Mouse (Mus musculus) liver, embryonic 14.5 days (tissue): ENCODE results near the gene Il1rn. TPM values are rescaled to one million over a fixed set of nuclear protein-coding genes. Genes with fewer than 3 reads are reported as not detected.

Experiments used
- ATAC-seq: fragments of 200-750 bp; cut with Nextera tagmentation; 2 replicates; pipeline ENCODE4 v1.8.0; 2017; ENCODE audit warnings: moderate number of reproducible peaks, mild to moderate bottlenecking, moderate library complexity; ENCODE audit not compliant: insufficient read depth
- DNase-seq, 3 experiments: peaks; one replicate each; pipeline ENCODE4 v3.0.0-alpha.2; 2012 to 2013; ENCODE audit warnings: low read depth in 3 of 3, low spot score in 3 of 3
- H3K27ac ChIP-seq: fragments of 300-500 bp; sonication (generic); 2 replicates; pipeline ENCODE4 v1.5.1; 2014; ENCODE audit warnings: moderate library complexity, mild to moderate bottlenecking, control low read depth, inconsistent platforms
- H3K27me3 ChIP-seq: fragments of 300-500 bp; sonication (generic); 2 replicates; pipeline ENCODE4 v1.6.1; 2014; ENCODE audit warnings: mild to moderate bottlenecking, low read length, moderate library complexity; ENCODE audit not compliant: control insufficient read depth, insufficient read depth
- H3K36me3 ChIP-seq: fragments of 300-500 bp; sonication (generic); replicated peaks from 2 replicates; pipeline ENCODE4 v1.6.1; 2014; ENCODE audit warnings: low read depth; ENCODE audit not compliant: control insufficient read depth, insufficient read depth
- H3K4me1 ChIP-seq, 2 experiments: fragments of 200-500 bp in 1 of 2; fragments of 300-500 bp in 1 of 2; sonication (generic) in 1 of 2; replicated peaks; 2 replicates each; pipeline ENCODE4 v1.6.1; 2012 to 2014; ENCODE audit warnings: antibody characterized with exemption in 1 of 2, inconsistent platforms in 1 of 2, low read length in 1 of 2; ENCODE audit not compliant: control insufficient read depth in 2 of 2, insufficient read depth in 2 of 2
- H3K4me2 ChIP-seq: fragments of 300-500 bp; sonication (generic); 2 replicates; pipeline ENCODE4 v1.6.1; 2014; ENCODE audit warnings: low read depth, mild to moderate bottlenecking, control low read depth, moderate library complexity
- H3K4me3 ChIP-seq, 2 experiments: fragments of 200-500 bp in 1 of 2; fragments of 300-500 bp in 1 of 2; sonication (generic) in 1 of 2; 2 replicates each; pipeline ENCODE4 v1.5.1; 2012 to 2014; ENCODE audit warnings: low read depth in 2 of 2, low read length in 2 of 2, mild to moderate bottlenecking in 2 of 2, control low read depth in 1 of 2, inconsistent platforms in 1 of 2, moderate library complexity in 1 of 2; ENCODE audit not compliant: insufficient read depth in 1 of 2
- H3K9ac ChIP-seq: fragments of 300-500 bp; sonication (generic); replicated peaks from 2 replicates; pipeline ENCODE4 v1.6.1; 2014; ENCODE audit warnings: mild to moderate bottlenecking, control low read depth, moderate library complexity
- H3K9me3 ChIP-seq: fragments of 300-500 bp; sonication (generic); 2 replicates; pipeline ENCODE4 v1.6.1; 2016; ENCODE audit warnings: low read length, mixed read lengths; ENCODE audit not compliant: control insufficient read depth
- CTCF ChIP-seq: IDR thresholded peaks from 2 replicates; pipeline ENCODE4 v1.5.1; 2016; ENCODE audit warnings: antibody characterized with exemption, low read depth, control low read depth
- EP300 ChIP-seq: IDR thresholded peaks from 2 replicates; pipeline ENCODE4 v1.6.1; 2016; ENCODE audit warnings: antibody characterized with exemption, low read depth
- WGBS: fragments of 180-500 bp; shearing (Covaris S2); extraction: QIAGEN DNeasy Blood & Tissue Kit; methylation state at CpG from one replicate; pipeline ENCODE4 v1.1.7; 2014; ENCODE audit not compliant: insufficient replicate concordance; 5-methylcytosine and 5-hydroxymethylcytosine counted together
- polyA plus RNA-seq, 2 experiments: library from polyadenylated mRNA; depleted of rRNA in 1 of 2; stranded (reverse) in 1 of 2; unstranded in 1 of 2; fragments of >200 nt; fragmentation: Nextera tagmentation in 1 of 2; extraction: Ambion mirVana in 1 of 2; gene quantifications; 2 replicates each; pipeline versions ENCODE4 v1.2.1 to v1.2.3; 2012 to 2014

The Il1rn gene
- polyA plus RNA-seq, 2 experiments: 4.8 to 6.4 TPM

DNA sequence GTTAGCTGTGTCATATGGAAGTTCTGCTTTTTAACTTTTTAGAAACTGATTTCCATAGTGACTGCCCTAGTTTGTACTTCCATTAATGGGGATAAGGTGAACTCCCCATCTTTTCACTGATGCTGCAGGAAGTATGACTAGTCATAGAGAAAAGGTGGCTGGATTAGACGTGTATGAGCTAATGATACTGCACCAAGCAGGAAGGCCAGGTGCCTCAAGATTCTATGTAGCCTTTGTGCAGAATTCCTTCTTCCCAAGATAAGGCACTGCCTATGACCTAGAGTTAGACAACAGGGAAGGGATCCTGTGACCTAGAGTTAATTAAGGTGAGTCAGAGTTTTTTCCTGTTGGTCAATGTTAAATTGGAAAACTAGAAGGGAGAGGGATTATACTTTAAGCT, 19.7 kb upstream of the Il1rn start:
- DNase-seq (no peak), ATAC-seq (no peak)
- Histone ChIP-seq H3K9ac (no peak overlapping the region), H3K9me3 (no peaks in the 10 kb centered on the region), H3K36me3 (no peaks in the 10 kb centered on the region), H3K4me2 (no peak overlapping the region), H3K27ac (no peak overlapping the region), H3K4me1 (no peaks in the 10 kb centered on the region; a peak in 1 of 4 replicates), H3K4me3 (no peak overlapping the region), H3K27me3 (no peaks in the 10 kb centered on the region)
- TF ChIP-seq EP300 (no peak), CTCF (no peak)
- WGBS: 37% methylated on average over 1 of the region's 1 CpGs

DNA sequence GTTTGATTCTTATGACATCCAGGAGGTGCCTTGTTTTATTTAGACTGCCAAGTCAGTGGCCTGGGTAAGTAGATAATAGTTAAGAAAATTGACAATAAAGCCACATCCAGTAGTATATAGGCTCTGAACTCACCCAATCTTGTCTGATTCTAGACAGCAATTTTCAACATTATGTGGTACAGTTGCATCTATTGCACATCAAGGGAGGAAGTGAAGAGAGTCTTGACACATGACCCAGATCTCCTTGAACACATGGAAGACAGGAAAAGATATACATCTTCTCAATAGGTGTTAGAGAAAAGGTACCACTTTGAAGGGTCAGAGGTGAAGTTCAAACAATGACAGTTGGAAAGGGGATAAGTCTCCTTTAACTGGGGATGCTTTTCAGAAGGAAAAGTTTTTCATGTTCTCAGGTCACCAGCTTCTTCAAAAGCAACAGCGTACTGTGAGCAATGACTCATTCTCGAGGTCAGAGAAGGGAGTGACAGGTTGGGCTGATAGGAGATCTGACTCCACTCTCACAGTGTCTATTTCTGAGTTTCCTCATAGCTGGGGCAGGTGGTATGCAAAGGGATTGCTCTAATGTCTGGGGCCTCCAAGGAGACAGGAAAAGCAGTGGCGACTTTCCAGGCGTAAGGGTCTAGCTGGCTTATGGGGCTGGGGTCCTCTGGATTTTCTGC, 18.6 kb upstream of the Il1rn start:
- TF ChIP-seq CTCF: no peak
- no peak for TF ChIP-seq EP300
- Histone ChIP-seq H3K27ac (no peak overlapping the region), H3K4me1 (no peaks in the 10 kb centered on the region), H3K27me3 (no peaks in the 10 kb centered on the region), H3K36me3 (no peaks in the 10 kb centered on the region), H3K4me2 (no peak overlapping the region), H3K4me3 (no peak overlapping the region), H3K9ac (no peak overlapping the region), H3K9me3 (no peaks in the 10 kb centered on the region)
- DNase-seq: peak in 1 of 3 experiments; percentile 7
- 34% methylated on average over 4 of the region's 4 CpGs for WGBS
- no peak for ATAC-seq

DNA sequence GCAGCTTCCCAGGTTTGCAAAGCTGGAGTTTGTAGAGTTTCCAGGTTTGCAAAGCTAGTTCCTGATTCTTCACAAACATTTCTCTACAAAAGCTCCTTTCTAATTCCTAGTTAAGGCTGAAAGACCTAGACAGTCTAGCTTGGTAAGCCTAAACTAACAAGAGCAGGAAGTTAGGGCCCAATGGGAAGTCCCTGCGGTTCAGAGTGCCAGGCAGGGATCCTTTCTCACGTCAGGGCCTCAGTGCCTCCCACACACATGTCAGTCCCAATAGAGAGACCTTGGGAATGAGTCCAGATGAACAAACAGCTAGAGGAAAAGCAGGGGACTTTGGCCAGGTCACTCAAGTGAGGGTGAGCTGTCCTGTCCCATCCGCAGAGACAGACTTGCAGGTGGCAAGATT, 1.3 kb upstream of the Il1rn start:
- no peaks in the 10 kb centered on the region for H3K36me3 ChIP-seq
- TF ChIP-seq EP300: no peak
- TF ChIP-seq CTCF: no peak
- no peaks in the 10 kb centered on the region for H3K27me3 ChIP-seq
- WGBS: 30% methylated on average over 3 of the region's 3 CpGs
- ATAC-seq (peak; percentile 78), DNase-seq (peak in 1 of 3 experiments; percentile 26)
- H3K4me2 ChIP-seq: no peak overlapping the region
- H3K4me1 ChIP-seq: peaks cover 0 to 10% of the 10 kb centered on the region in 2 experiments; a peak in 1 of 4 replicates
- H3K4me3 ChIP-seq: no peak overlapping the region
- H3K9ac ChIP-seq: no peak overlapping the region
- H3K9me3 ChIP-seq: no peaks in the 10 kb centered on the region
- H3K27ac ChIP-seq: no peak overlapping the region

DNA sequence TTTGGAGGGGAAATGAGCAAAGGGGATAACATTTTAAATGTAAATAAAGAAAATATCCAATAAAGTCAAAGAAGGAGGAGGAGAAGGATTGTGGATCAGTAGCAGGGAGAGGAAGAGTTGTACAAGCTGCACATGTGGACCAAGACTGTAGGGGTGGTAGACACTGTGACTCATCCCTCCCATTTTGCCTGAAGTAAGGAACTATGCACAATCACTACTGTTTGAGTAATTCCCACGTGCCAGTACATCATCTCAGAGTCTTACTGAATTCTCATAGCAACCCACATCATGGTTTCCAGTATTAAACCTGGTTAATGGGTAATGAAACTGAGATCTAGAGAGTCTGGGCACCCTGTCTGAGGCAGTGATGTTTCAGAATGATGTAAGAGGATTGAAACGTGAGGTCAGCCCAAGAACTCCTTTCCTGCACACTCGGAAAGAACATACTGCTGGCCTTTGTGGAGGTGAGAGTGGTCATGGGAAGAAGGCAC, 4.8 kb downstream of the Il1rn start:
- TF ChIP-seq EP300 (no peak), CTCF (no peak)
- Histone ChIP-seq H3K27ac (no peak overlapping the region), H3K9me3 (no peaks in the 10 kb centered on the region), H3K4me3 (no peak overlapping the region), H3K4me1 (peaks cover 0 to 2% of the 10 kb centered on the region in 2 experiments; a peak in 1 of 4 replicates), H3K4me2 (no peak overlapping the region), H3K27me3 (no peaks in the 10 kb centered on the region), H3K36me3 (no peaks in the 10 kb centered on the region), H3K9ac (no peak overlapping the region)
- DNase-seq: no peak
- ATAC-seq: no peak
- 41% methylated on average over 3 of the region's 3 CpGs for WGBS

DNA sequence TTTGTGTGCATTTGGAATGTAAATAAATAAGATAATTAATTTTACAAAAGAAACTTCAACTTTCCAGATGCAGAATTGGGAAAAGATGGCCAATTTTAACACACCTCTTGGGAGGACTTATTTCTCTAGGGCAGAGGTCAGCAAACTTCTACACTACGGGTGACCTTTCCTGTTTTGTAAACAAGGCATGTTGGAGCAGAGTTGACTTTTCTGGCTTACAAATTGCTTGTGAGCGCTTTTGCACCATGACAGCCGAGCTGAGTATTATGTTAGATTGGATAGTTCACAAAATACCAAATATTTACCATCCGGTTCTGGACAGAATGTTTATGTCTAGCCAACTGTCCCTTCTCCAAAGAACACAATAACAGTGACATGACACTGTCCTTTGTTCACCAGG, 8.0 kb downstream of the Il1rn start:
- no peak for ATAC-seq
- no peak overlapping the region for H3K4me2 ChIP-seq
- no peak for TF ChIP-seq CTCF
- no peak for TF ChIP-seq EP300

More for the DNA sequence above, 8.0 kb downstream of the Il1rn start:
- Histone ChIP-seq H3K36me3 (no peaks in the 10 kb centered on the region), H3K27ac (no peak overlapping the region), H3K9ac (no peak overlapping the region), H3K27me3 (no peaks in the 10 kb centered on the region), H3K4me3 (no peak overlapping the region), H3K9me3 (no peaks in the 10 kb centered on the region), H3K4me1 (peaks cover 0 to 2% of the 10 kb centered on the region in 2 experiments; a peak in 1 of 4 replicates)
- no peak for DNase-seq
- 52% methylated on average over 4 of the region's 4 CpGs for WGBS
